Mouse (Mus musculus) neural tube, embryonic 14.5 days (tissue): ENCODE results near the gene Pitpnm1. TPM values are rescaled to one million over a fixed set of nuclear protein-coding genes. Genes with fewer than 3 reads are reported as not detected.
"Not testable (repeated sequence)": the region's sequence is repeated elsewhere in the genome, so short reads cannot be mapped to it uniquely, and the experiment has no call there.

Experiments
- ATAC-seq: fragments of 200-750 bp; cut with Nextera tagmentation; 2 replicates; pipeline ENCODE4 v1.8.0; 2017; ENCODE audit warnings: low read depth, mild to moderate bottlenecking, moderate TSS enrichment, moderate library complexity
- H3K27ac ChIP-seq: fragments of 300-500 bp; sonication (generic); 2 replicates; pipeline ENCODE4 v1.5.1; 2014; ENCODE audit warnings: low read depth, mild to moderate bottlenecking, control low read depth, low read length, moderate library complexity, mixed read lengths
- H3K27me3 ChIP-seq: fragments of 300-500 bp; sonication (generic); 2 replicates; pipeline ENCODE4 v1.6.1; 2014; ENCODE audit warnings: low read length; ENCODE audit not compliant: control insufficient read depth, insufficient read depth
- H3K36me3 ChIP-seq: fragments of 300-500 bp; sonication (generic); 2 replicates; pipeline ENCODE4 v1.6.1; 2014; ENCODE audit warnings: low read length, mixed read lengths; ENCODE audit not compliant: control insufficient read depth, insufficient read depth
- H3K4me1 ChIP-seq: fragments of 300-500 bp; sonication (generic); 2 replicates; pipeline ENCODE4 v1.6.1; 2014; ENCODE audit warnings: low read length; ENCODE audit not compliant: control insufficient read depth, insufficient read depth
- H3K4me2 ChIP-seq: fragments of 300-500 bp; sonication (generic); 2 replicates; pipeline ENCODE4 v1.6.1; 2014; ENCODE audit warnings: mild to moderate bottlenecking, low read depth, low read length, control low read depth
- H3K4me3 ChIP-seq: fragments of 300-500 bp; sonication (generic); 2 replicates; pipeline ENCODE4 v1.5.1; 2014; ENCODE audit warnings: low read depth, low read length, control low read depth, mixed read lengths
- H3K9ac ChIP-seq: fragments of 300-500 bp; sonication (generic); replicated peaks from 2 replicates; pipeline ENCODE4 v1.6.1; 2014; ENCODE audit warnings: low read depth, mild to moderate bottlenecking, control low read depth, low read length, mixed read lengths
- H3K9me3 ChIP-seq: fragments of 300-500 bp; sonication (generic); 2 replicates; pipeline ENCODE4 v1.6.1; 2016; ENCODE audit warnings: low read length; ENCODE audit not compliant: control insufficient read depth
- WGBS: fragments of 180-500 bp; shearing (Covaris S2); extraction: QIAGEN DNeasy Blood & Tissue Kit; methylation state at CpG from one replicate; pipeline ENCODE4 v1.1.7; 2014; 5-methylcytosine and 5-hydroxymethylcytosine counted together
- polyA plus RNA-seq: library from polyadenylated mRNA; unstranded; fragments of >200 nt; fragmentation: Nextera tagmentation; extraction: Ambion mirVana; gene quantifications from 2 replicates; pipeline ENCODE4 v1.2.1, GENCODE M21; 2014

Gene Pitpnm1
- polyA plus RNA-seq, 1 experiment from 2014 or later: 76.5 TPM

DNA sequence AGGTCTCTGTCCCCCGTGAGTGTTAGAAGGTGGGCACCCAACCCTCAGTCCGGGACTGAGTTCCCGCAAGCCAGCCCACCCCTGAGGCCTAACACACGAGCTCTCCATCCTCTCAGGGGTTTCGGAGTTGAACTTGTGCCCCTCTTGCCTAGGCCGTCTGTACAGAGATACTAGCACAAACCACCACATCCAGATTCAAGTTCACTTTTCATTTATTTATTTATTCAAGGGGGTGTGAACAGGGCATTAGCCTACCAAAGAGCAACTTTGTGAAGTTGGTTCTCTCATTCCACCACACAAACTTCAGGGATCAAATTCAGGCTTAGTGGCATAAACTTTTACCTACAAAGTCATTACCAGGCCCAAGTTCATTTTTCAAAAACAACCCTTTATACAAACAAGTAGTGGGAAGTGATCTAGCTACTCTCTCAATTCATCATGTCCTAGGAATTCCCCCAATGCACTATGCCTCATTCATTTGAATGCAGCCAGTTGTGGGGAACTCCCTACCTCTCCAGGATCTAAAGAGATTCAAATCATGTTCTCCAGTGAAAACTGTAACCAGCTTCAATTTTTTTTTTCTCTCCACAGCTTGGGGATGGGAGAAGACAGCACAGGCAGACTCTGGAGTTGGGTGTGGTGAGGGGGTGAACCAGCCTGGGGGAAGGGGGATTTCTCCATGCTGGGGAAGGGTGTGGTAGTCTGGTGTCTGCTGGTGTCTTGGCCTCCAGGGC, 35.6 kb downstream of the Pitpnm1 start:
- H3K4me1 ChIP-seq, H3K4me2 ChIP-seq, H3K9ac ChIP-seq, ATAC-seq, H3K27ac ChIP-seq, H3K9me3 ChIP-seq, H3K4me3 ChIP-seq, H3K27me3 ChIP-seq: not testable (repeated sequence)
- 81% methylated on average over 6 of the region's 6 CpGs for WGBS
- H3K36me3 ChIP-seq: peaks cover 20% of the 10 kb centered on the region

DNA sequence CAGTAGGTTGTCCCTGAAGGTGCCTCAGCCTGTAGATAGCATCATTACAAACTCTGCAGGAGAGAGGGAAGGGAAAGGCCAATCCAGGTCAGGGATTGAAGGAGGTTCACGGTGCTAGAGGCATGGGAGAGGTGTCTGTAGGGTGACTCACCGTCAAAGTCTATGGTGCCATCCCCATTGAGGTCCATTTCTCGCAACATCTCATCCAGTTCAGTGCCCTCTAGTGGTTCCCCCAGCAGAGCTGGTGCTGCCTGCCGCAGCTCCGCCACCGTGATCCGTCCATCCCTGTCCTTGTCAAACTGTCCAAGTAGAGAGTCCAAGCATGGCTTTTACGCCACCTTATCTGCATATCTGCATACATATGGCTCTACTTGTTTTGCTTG, 36.2 kb downstream of the Pitpnm1 start:
- not testable (repeated sequence) for H3K4me3 ChIP-seq, H3K4me2 ChIP-seq, H3K27me3 ChIP-seq, H3K4me1 ChIP-seq, H3K27ac ChIP-seq, H3K9me3 ChIP-seq, ATAC-seq, H3K9ac ChIP-seq
- peaks cover 20% of the 10 kb centered on the region for H3K36me3 ChIP-seq
- WGBS: 19% methylated on average over 8 of the region's 8 CpGs

DNA sequence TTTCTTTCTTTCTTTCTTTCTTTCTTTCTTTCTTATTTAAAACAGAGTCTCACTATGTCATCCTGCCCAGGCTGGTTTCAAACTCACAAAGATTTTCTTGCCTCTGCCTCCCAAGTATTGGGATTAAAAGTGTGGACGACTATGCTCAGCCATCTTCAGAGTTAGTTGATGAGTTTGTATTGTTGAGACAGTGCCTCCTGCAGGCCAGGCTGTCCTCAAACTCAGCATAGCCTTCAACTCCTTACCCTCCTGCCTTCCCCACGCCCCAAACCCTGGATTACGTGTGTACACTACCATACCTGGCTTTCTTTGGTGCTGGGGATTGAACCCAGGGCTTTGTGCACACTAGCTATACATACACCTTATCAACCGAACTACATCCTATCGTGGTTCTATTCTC, 36.7 kb downstream of the Pitpnm1 start:
- no peak overlapping the region for H3K9ac ChIP-seq
- H3K4me1 ChIP-seq: no peaks in the 10 kb centered on the region
- WGBS: 75% methylated on average over 5 of the region's 5 CpGs
- no peaks in the 10 kb centered on the region for H3K9me3 ChIP-seq
- no peak overlapping the region for H3K4me2 ChIP-seq
- no peaks in the 10 kb centered on the region for H3K27me3 ChIP-seq
- ATAC-seq: no peak
- H3K27ac ChIP-seq: no peak overlapping the region
- no peak overlapping the region for H3K4me3 ChIP-seq
- peaks cover 15% of the 10 kb centered on the region for H3K36me3 ChIP-seq

DNA sequence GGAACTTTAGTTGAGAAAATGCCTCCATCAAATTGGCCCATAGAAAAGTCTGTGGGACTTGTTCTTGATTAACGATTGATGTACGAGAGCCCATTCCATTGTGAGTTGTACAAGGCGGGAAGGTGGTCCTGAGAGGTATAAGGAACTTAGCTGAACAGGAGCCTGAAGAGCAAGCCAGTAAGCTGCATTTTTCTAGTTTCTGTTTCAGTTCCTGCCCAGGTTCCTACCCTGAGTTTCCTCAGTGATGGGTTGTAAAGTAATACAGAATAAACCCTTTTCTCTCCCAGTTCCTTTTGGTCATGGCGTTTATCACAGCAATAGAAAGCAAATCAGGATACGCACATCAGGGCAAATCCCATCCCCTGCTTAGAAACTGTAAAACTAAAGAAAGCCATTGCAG, 38.1 kb downstream of the Pitpnm1 start:
- Histone ChIP-seq H3K36me3 (0 out of 2 replicates have a peak, but pooled peaks cover under 1% of the 10 kb centered on the region), H3K4me1 (no peaks in the 10 kb centered on the region), H3K4me3 (no peak overlapping the region), H3K27me3 (no peaks in the 10 kb centered on the region), H3K9me3 (no peaks in the 10 kb centered on the region), H3K4me2 (no peak overlapping the region), H3K9ac (no peak overlapping the region), H3K27ac (no peak overlapping the region)
- no peak for ATAC-seq
- 77% methylated on average over 5 of the region's 5 CpGs for WGBS

DNA sequence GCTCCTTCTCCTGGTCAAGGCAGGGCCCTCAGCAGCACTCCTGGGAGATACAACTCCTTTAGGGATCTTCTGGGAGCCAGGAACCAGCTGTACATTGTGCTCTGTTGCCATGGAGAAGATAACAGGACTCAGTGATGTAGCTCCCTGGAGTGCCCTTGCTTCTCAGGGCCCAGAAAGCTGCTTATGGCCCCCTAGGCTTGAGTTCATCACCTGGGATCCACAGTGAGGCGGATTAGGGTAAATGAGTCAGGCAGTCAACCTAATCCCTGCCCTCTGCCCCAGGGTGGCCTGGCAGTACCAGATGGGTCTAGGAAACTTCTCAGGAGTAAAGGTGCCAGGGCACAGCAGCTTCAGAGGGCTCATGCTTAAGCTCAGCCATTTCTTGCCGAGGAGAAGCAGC, 39.6 kb downstream of the Pitpnm1 start, which contains the start of gene Gpr152:
Gpr152 (plus strand) TSS at position 342 of the 400 bp plus-strand sequence.
- H3K4me3 ChIP-seq: no peak within 1 kb of the TSS
- H3K27me3 ChIP-seq: no peaks in the 10 kb centered on the region
- H3K9ac ChIP-seq: no peak within 1 kb of the TSS
- no peak within 1 kb of the TSS for H3K27ac ChIP-seq
- H3K4me1 ChIP-seq: no peaks in the 10 kb centered on the region
- no peak within 1 kb of the TSS for H3K4me2 ChIP-seq
- no peaks in the 10 kb centered on the region for H3K36me3 ChIP-seq
- no peaks in the 10 kb centered on the region for H3K9me3 ChIP-seq
- no peak for ATAC-seq
- 74% methylated on average over 2 of the region's 2 CpGs for WGBS

DNA sequence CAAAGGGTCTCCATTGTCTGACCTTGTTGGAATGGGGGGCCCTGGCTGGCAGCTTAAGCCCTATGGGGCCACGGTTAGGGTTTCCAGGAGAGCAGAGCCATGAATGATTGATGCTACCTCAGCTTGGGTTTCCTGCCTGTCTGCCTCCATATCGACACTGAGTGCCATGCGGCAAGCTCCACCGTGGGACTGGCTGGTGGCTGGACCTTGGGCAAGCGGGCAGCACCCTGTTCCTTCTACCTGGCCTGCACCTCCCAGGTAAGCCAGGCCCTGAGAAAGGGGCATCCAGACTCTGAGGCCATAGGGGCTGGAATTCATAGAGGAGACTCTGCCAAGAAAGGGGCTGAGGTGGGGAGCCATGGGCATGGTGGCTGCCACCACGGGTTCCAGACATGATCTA, 40.3 kb downstream of the Pitpnm1 start:
- Histone ChIP-seq H3K36me3 (no peaks in the 10 kb centered on the region), H3K27me3 (no peaks in the 10 kb centered on the region), H3K27ac (no peak overlapping the region), H3K9me3 (no peaks in the 10 kb centered on the region), H3K4me1 (no peaks in the 10 kb centered on the region), H3K4me3 (no peak overlapping the region), H3K9ac (no peak overlapping the region), H3K4me2 (no peak overlapping the region)
- WGBS: 73% methylated on average over 6 of the region's 6 CpGs
- ATAC-seq: no peak

DNA sequence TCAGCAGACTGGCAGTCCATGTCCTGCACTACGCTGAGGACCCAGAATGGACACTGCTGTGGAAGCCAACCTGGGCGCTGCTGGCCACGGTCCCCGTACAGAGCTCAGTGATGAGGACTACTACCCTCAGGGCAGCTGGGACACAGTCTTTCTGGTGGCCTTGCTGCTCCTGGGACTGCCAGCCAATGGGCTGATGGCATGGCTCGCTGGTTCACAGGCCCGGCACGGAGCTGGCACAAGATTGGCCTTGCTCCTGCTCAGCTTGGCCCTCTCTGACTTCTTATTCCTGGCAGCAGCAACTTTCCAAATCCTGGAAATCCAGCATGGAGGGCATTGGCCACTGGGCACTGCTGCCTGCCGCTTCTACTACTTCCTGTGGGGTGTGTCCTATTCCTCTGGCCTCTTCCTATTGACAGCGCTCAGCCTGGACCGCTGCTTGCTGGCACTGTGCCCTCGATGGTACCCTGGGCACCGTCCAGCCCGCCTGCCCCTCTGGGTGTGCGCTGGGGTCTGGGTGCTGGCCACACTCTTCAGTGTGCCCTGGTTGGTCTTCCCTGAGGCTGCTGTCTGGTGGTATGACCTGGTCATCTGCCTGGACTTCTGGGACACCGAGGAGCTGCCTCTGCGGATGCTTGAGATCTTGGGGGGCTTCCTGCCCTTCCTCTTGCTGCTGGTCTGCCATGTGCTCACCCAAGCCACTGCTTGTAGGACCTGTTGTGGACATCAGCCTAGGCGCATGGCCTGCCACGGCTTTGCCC, 42.8 kb downstream of the Pitpnm1 start:
- Histone ChIP-seq H3K4me3 (no peak overlapping the region), H3K27ac (no peak overlapping the region), H3K9me3 (no peaks in the 10 kb centered on the region), H3K4me2 (no peak overlapping the region), H3K36me3 (no peaks in the 10 kb centered on the region), H3K4me1 (no peaks in the 10 kb centered on the region; the same call in 1 of the 2 replicates), H3K9ac (no peak overlapping the region), H3K27me3 (no peaks in the 10 kb centered on the region)
- WGBS: 90% methylated on average over 18 of the region's 18 CpGs
- no peak for ATAC-seq

DNA sequence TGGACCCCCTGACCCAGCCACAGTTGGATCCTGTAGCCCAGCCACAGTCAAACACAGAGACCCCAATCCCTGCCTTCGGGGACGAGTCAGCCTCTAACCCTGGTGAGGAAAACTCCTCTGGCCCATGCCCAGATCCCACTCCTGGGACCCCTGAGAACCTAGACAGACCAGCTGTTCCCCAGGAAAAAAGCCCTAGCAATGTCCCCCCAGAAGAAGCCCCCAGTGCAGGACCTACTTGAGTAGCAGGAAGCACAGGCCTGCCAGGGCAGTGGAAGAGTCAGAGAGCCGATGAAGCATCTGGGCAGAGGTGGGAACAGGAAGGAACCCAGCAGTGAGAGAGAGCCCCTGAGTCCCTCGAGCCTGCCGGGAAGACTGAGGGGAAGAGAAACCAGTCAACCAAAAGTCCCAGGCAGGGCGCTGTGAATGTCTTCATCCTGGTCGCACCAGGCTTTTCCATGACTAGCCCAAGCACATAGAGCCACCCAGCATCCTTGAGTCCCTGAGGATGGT, 44.0 kb downstream of the Pitpnm1 start, which contains the start of gene Cabp4:
Cabp4 (minus strand) TSS at position 275 of the 510 bp plus-strand sequence.
- Histone ChIP-seq H3K9me3 (no peaks in the 10 kb centered on the region), H3K4me3 (no peak within 1 kb of the TSS), H3K27me3 (no peaks in the 10 kb centered on the region), H3K4me2 (no peak within 1 kb of the TSS), H3K9ac (no peak within 1 kb of the TSS), H3K27ac (no peak within 1 kb of the TSS), H3K4me1 (peaks cover 7% of the 10 kb centered on the region; the same call in 1 of the 2 replicates), H3K36me3 (no peaks in the 10 kb centered on the region)
- no peak for ATAC-seq
- WGBS: 83% methylated on average over 7 of the region's 7 CpGs
